Mouse (Mus musculus): ENCODE measurements around the gene C1ql4.

DNA sequence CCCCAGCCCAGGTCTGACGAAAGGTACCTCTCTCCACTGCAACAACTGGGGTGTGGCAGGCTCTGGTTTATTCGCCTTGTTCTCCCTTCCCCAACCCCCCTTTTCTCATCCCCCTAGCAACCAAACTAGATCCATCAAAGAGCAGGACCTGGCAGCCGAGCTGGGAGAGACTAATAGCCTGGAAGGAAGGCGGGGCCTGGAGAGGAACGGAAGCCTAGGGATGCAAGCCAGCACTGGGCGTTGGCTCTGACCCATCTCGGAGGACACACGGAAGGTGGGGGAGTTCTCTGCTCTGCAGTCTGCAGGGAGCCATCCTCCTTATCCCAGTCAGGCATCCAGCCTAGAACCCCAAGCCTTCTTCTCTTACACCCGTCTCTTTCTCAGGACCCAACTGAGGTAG lies 34.2 kb downstream of the C1ql4 start:
- no peak for TF ChIP-seq USF1 (IDR thresholded peaks at IDR 0.05; ENCODE audit: low read depth)
- no peak for TF ChIP-seq E2F4 (IDR thresholded peaks at IDR 0.05; ENCODE audit: insufficient read depth)
- TF ChIP-seq MAX (IDR thresholded peaks at IDR 0.05; ENCODE audit: low read depth), result no peak
- no peak for TF ChIP-seq POLR2A (IDR thresholded peaks at IDR 0.05; ENCODE audit: insufficient read length, low read depth)
- TF ChIP-seq TCF12 (IDR thresholded peaks at IDR 0.05; ENCODE audit: insufficient read depth, poor library complexity, severe bottlenecking), result no peak
- no peak for TF ChIP-seq POLR2AphosphoS2 (IDR thresholded peaks at IDR 0.05; ENCODE audit: insufficient read length, low read depth)
- no peak for TF ChIP-seq TCF3 (IDR thresholded peaks at IDR 0.05; ENCODE audit: insufficient read length, low read depth)
- TF ChIP-seq MYOD1 (IDR thresholded peaks at IDR 0.05; ENCODE audit: control insufficient read depth in 1 of 3, insufficient read length in 2 of 3, low read depth in 2 of 3), result no peak

Data from myocyte (in vitro differentiated cells).